In genomic region chr7:66812289-66812688, GRCm38 (mm10) we compare ENCODE assay signal across 22 mouse cellular contexts. TPM values are rescaled to one million over a fixed set of nuclear protein-coding genes. Genes with fewer than 3 reads are reported as not detected.
"Had no signal": no experiment of that assay in that cellular context is flagged by ENCODE, and none has a peak within 500 bp of the region (broad histone marks: within the 10 kb centered on the region; RNA-seq: fewer than 3 reads in every experiment).

No protein-coding gene starts in this region.

- H3K4me3 ChIP-seq: layer of hippocampus, adult 2 months; left cerebral cortex, adult 2 months; liver, embryonic 12.5 days; liver, embryonic 15.5 days; lung, embryonic 15.5 days; midbrain, embryonic 12.5 days; midbrain, embryonic 15.5 days; neural tube, embryonic 13.5 days had no signal

- DNase-seq: kidney, adult 2 months; kidney, postnatal 14 days; layer of hippocampus, postnatal 36 days; left cerebral cortex, postnatal 4 days; liver; lung, adult 18-20 months; retina, postnatal 1 day; thymus, adult 2 months; thymus, postnatal 14 days; thymus, postnatal 4 days had no signal

- H3K4me1 ChIP-seq: liver, embryonic 12.5 days; liver, embryonic 15.5 days; midbrain, embryonic 12.5 days; midbrain, embryonic 15.5 days had no signal

- H3K9me3 ChIP-seq: liver, embryonic 12.5 days; liver, embryonic 15.5 days; lung, embryonic 15.5 days; midbrain, embryonic 12.5 days; midbrain, embryonic 15.5 days; neural tube, embryonic 13.5 days had no signal

- H3K27ac ChIP-seq: layer of hippocampus, adult 2 months; left cerebral cortex, adult 2 months; liver, embryonic 12.5 days; liver, embryonic 15.5 days; lung, embryonic 15.5 days; macrophage; midbrain, embryonic 12.5 days; midbrain, embryonic 15.5 days; neural tube, embryonic 13.5 days; stomach, postnatal 0 days had no signal

- H3K27me3 ChIP-seq: liver, embryonic 12.5 days; liver, embryonic 15.5 days; lung, embryonic 15.5 days; midbrain, embryonic 12.5 days; midbrain, embryonic 15.5 days; neural tube, embryonic 13.5 days had no signal

- H3K9ac ChIP-seq: liver, embryonic 12.5 days; liver, embryonic 15.5 days; lung, embryonic 15.5 days; midbrain, embryonic 12.5 days; midbrain, embryonic 15.5 days; neural tube, embryonic 13.5 days had no signal

- H3K4me2 ChIP-seq: liver, embryonic 12.5 days; liver, embryonic 15.5 days; lung, embryonic 15.5 days; midbrain, embryonic 12.5 days; midbrain, embryonic 15.5 days; neural tube, embryonic 13.5 days had no signal

- ATAC-seq: intestine, postnatal 0 days; liver, embryonic 12.5 days; midbrain, embryonic 15.5 days had no signal

- H3K36me3 ChIP-seq: liver, embryonic 12.5 days; liver, embryonic 15.5 days; lung, embryonic 15.5 days; midbrain, embryonic 12.5 days; midbrain, embryonic 15.5 days; neural tube, embryonic 13.5 days had no signal

RNA-seq across cellular contexts. Expression of gene Adamts17, which starts 27.2 kb away (rescaled TPM):
- total RNA-seq: neutrophil, adult 5-6 weeks had no signal
- polyA plus RNA-seq: macrophage had no signal
